Mouse (Mus musculus) heart, postnatal 4 days (tissue): ENCODE results near the gene Ano1. TPM values are rescaled to one million over a fixed set of nuclear protein-coding genes. Genes with fewer than 3 reads are reported as not detected.

Source experiments
- DNase-seq: peaks from one replicate; pipeline ENCODE4 v3.0.0; 2021
- total RNA-seq, 2 experiments: library from RNA; stranded (reverse); gene quantifications; 2 replicates each; pipeline ENCODE4 v1.2.3; 2021

Ano1 gene
- total RNA-seq, 2 experiments from 2014 or later = 12.5 to 15.9 TPM

DNA sequence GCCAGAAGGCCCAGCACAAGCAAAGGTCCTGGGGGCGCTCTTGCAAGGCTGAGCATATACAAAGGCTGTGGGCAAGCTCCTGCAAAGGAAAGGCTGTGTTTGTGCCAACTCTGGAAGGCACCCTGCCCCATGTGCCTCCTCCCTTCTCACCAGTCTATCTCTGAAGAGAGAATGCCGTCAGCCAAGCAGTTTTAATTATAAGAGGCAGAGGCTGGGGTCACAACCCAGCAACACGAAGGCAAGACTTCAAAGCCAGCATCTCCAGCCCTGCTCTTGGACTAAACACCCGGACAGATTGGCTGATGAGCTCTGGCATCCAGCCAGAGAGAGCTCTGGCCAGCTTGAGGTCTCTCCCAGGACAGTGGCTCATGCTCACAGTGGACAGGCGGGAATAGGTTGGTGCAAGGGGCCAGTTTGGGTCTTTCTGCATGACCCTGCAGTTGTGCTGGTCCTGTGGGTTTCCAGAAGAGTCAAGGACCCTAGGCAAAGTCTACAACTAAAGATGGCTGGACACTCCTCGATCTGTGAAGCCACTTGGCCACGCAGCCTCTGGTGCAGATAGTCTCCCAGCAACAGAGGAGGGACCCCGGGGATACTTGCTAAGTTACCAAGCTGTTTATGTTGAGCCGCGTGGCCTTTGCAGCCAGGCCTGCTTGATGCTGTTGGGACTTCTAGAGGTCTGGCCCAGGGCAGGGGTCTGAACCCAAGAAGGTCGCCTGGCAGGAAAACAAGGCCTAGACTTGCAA is 12.9 kb upstream of the Ano1 start:
- DNase-seq = peak; percentile 38

DNA sequence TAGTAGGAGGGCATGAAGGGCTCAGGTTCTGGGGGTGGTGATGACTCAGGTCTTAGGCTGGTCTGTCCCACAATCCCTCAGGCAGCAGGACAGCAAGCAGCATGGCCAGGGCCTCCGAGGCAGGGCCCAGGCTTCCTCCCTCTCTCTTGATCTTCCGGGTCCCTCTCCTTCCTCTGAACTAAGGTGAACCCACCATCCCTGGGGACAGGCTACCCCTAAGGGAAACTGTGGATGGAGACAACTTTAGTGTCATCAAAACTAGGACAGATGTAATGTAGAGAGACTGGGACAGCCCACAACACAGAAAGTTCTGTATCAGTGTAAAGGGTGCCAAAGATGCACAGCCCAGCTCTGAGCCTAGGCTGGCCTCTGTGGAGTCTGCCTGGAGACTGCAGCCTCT is 12.2 kb upstream of the Ano1 start:
- no peak for DNase-seq

DNA sequence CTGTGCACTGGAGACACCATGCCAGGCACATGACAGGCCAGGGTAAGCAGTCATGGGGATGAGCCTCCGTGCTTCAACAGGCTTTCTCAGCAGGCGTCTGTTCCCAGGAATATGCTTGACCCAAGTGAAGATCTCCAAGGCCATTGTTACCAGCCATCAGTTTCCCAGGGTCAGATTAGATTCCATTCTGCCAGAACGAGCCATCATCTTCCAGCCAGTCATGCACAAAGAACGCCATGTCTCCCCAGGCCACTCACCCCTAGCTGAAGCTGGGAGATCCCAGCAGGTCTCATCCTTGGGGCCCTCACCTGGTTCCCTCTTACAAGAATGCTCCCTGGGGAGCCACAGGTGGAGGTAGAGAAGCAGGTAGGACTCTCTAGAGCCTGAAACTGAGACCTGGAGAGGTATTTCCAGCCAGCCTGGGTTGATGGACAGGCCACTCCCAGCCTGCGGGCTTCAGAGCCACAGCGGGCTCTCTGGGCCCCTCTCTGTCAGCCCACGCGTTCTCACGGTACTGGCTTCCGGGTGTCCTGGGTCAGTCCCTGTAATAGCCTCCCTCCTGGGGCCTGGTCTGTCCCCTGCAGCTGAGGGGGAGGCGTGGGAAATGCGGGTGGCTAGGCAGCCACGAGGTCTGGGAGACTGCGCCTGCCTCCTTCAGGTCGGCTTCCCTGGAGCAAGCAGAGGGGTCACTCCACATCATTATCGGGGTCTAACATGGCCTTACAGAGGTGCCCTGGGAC is 10.9 kb upstream of the Ano1 start:
- peak; percentile 36 for DNase-seq

DNA sequence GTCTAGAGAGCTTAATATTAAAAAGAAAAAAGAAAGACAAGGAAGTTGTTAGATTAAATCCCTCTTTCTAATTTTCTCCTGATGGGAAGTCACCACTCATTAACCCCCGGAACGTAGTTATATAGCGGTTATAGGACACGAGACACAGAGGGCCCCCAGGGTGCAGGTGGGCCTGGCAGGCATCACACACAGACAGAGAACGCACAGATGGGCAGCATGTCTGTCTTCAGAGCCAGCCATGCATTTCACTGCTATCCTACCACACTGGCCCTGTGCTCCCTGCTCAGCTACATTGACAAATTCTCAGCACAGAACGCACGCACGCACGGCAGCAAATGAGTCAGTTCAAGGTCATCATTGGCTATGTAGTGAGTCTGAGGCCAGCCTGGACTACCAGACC is 8.5 kb upstream of the Ano1 start:
- no peak for DNase-seq

DNA sequence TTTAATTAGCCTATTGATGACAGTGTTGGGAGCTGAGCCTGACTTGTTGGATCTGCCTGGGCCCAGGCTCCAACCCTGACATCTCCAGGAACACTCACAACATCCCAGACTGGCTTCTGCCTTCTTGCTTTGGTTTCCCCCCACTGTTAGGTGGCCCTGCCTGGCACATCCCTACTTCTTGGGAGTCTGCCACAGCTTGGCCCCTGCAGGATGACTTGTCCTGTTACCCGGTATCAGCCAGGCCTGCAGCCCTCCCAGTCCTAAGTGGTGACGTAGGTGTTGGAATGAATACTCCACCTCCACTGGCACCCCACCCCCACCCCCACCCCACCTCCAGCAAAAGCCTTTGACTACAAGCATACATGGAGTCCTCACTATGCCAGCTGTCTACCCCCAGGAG is 7.7 kb upstream of the Ano1 start:
- no peak for DNase-seq

DNA sequence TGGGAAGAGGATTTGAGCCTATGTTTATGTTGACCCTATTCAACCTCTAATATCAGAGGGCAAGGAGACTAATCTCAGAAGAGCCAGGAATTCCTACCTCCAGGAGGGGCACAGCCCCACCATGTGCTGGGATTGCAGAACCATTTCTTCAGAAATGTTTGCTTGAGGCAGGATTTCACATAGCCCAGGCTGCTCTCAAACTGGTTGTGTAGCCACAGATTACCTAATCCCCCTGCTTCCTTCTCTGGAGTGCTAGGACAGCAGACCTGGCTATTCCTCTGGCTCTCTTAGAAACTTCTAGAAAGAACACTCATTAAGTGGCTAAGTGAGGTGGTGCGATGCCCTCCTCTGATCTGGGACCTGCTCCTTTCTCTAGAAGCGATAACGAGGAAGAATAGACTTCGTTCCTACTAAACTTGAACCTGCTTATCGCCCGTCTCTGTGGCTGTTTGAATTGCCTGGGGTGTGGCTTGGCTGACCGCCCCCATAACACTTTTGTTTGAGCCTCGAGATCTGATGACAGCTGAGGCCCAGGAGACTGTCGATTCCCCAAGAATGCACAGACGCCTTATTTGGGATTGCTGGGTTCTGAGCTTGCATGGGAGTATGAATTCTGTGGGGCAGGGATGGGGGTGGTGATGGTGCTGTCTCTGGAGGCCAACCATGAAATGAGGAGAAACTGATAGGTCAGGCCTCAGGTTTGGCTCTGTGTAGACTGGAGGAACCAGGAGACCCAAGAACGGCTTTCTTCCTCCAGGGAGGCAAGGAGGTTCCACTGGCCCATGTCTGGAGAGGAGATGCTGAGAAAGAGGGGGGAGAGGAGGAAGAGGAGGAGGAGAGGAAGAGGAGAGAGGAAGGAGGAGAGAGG is 4.0 kb upstream of the Ano1 start:
- peak; percentile 17 for DNase-seq

DNA sequence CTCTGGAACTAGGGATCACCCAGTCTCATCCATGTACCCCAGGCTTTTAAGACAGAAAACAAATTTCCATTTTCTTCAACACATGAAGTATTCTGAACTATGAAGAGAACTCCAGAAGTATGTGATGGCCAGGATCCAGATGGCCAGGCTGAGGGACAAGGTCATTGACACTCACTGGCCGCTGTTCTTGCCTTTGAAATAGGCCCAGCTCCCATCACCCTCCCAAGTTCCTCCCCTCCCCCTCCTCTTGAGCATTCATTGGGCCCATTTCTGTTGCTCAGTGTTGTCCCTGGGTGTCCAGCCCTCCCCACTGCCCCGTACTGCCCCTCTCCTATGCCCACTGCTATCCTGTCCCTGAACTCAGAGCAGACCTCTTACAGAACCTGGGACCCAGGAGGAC is 2.9 kb upstream of the Ano1 start:
- DNase-seq = peak; percentile 25

DNA sequence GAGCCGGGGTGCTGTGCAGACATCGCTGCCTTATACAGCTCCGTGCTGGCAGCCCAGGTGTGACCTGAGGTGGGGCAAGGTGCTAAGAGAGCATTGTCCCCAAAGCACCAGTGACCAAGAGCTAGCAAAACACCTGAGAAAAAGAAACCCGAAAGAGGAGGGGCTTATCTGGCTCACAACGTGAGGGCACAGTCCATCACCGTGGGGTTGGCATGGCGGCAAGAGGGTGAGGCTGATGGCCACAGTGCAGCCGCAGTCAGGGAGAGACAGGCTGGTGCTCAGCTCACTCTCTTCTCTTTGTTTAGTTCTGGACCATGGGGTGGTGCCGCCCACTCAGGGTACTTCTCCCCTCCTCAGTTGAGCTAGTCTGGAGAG is 1.9 kb upstream of the Ano1 start:
- no peak for DNase-seq

DNA sequence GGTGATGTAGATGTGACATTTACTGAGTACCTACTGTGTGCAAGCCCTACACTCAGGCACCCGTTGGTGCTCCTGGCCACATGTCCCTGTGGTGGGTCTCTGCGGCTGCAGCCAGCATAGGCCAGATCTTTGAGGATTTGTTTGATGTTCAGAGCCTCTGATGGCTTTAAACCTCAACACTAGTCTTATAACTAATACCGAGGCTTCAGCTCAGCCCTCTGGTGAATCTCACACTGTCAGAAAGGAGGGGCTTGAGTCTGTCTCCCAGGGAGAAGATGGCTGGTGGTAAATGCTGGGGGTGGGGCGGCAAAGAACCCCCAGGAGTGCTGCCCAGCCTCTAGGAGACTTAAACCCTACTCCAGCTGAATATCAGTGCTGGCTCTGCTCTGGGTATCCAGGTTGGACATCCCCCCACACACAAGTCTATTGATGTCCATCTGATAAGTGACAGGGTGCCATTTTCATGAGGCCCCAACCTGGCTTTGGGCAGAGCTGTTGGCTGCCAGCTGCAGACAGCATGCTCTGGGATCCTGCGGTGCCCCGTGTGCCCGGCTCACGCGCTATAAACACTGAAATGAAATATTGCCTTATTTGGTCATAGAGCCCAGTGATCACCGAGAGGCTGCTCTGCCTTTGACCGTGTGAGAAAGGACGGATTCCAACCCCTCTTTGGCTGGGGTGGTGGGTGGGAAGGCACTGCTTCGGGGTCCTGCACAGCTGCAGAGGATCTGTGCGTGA is 1.3 kb upstream of the Ano1 start:
- DNase-seq = no peak

DNA sequence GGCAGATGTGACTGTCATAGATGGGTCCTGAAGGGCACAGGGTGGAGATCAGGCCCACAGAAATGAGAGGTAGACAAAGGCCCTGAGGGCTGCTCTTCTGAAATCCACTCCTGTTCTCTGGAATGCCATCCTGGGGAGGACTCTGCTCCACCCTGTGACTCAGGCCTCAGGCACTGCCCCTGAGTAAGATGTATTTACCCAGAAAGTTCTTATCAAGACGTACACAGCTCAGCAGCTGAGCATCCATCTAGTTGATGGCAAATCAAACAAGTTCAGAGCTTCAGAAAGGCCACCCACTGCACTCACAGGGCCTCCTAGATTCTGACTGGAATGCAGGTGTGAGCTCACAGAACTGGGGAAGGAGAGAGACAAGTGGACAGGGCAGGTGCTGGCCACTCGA is 4.0 kb downstream of the Ano1 start:
- DNase-seq = no peak

DNA sequence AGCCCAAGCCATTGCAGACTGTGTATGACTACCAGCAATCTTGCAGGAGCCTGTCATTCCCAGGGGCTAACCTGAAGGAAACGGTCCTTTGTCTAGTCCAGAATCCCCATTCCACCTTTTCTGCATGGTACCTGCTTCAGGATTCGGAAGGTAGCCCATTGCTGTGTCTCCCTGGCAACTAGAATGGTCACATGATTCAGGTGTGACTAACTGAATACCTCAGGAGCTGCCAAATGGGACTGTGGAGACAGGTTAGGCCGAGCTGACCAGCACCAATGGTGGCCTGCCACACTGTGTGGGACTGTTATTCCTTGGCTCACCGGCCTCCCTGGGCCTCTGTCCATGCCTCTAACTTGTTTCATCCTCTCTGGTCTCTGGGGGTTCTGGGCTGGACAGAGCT is 5.3 kb downstream of the Ano1 start:
- no peak for DNase-seq

DNA sequence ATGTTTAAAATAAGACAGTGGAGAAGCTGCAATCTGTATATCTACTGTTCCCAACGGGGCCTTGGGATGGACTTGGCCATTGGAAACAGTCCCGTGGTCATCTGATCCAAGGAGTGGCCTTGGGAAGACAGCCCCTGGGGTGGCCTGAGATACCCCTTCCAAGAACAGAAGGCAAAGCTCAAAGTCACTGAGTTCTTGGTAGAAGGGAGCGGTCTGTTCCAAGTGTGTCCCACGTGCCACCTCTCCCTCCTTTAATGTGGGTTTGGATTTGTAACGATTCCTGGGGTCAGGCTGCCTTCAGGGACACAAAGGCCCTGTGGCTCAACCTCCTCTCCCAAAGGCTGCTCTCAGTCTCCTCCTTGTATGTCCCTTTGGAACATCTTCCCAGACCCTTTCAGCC is 7.9 kb downstream of the Ano1 start:
- no peak for DNase-seq

DNA sequence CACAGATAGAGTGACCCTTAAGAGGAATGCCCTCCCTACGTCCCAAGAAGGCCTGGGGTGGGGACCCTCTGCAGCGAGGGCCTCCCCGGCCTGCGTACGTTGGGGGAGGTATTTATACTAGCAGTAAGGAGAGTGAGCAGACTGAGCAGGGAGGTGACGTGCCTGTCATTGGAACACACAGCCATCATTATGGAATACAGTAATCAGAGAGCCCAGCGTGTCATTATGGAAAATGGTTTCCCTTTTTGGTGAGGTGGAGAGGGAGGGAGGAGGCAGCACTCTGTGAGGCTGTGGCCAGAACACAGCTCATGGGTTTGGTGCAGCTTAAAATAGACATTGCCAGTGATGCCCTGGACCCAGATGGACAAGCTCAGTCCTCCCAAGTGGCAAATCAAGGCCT is 11.1 kb downstream of the Ano1 start:
- no peak for DNase-seq

DNA sequence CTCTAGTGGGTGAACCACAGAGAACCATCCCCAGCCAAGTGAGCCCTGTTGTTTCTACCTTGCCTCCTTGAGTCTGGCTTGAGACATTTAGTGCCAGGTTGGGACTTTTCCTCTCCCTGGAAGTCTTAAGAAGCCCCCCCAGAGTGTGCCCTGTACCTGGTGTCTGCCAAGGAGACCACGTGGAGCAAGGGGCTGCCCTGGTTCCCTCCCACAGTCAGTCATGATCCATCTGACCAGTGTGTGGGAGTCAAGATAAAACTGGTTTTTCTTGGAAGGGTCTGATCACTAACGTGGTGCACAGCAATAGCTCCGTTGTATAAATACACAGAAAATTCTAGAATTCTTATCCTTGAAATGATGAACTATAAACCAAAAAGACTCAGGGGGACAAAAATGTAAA is 12.0 kb downstream of the Ano1 start:
- DNase-seq = no peak

DNA sequence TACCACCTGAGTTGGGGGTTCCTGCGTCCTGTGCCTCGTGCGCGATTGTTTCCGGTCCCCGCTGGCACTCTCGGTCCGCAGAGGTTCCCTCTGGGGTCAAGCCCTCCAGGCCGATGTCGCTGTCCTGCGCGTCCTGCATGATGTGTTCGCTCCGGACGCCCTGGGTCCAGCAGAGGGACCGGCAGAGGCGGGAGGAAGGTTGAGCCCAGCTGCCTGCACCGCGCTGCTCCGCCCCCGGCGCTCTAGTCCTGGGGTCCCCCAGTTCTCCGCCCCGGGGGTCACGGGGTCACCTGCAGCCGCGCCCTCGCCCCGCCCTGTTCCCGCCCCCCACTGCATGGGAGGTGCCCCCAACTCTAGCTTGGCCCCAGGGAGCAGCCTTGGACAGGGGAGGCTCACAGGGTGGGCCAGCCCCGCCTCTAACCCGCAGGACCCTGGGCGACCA is 13.4 kb downstream of the Ano1 start:
- DNase-seq = peak; percentile 16

DNA sequence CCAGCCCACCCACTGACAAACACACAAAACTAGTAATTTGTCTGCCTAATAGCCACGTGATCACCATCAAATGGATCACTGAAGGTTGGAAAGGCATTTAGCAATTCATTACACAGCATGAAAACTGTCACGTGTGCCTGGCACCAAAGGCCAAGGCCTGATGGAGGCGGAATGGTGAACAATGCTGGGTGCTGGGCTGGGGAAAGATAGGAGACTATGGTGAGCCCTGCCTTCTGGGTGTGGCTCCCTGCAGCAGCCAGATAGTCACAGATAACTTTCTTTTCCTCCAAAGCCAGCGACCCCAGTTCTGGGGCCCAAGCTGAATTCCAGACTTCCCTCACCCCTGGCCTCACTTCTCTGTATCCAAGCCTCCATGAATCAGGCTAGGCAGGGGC is 19.9 kb downstream of the Ano1 start:
- DNase-seq = no peak

DNA sequence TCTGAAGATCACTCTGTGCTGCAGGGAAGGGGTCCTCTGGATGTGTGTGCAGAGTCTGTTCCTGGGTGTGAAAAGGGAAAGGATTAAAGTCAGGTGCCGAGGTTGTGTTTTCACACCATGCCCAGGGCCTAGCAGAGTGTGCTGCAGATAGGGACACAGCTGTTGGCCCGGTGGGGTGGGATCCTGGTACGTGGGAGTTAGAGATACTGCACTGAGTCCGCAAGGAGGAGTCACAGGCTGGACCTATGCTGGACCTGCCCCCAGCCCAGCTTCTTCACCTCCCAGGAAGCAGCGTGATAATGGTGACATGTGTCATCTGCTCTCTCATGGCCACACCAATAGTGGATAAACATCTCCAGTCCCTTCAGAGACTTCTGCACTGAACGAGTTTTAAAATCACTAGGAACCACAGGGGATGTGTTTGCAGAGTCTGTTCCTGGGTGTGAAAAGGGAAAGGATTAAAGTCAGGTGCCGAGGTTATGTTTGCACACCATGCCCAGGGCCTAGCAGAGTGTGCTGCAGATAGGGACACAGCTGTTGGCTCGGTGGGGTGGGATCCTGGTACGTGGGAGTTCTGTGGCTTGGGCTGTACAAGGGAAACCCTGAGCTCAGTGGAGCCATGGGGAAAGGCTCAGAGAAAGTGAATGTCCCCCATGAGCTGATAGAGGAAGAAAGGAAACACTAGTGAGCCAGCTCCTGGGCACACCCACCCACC is 20.4 kb downstream of the Ano1 start:
- no peak for DNase-seq

DNA sequence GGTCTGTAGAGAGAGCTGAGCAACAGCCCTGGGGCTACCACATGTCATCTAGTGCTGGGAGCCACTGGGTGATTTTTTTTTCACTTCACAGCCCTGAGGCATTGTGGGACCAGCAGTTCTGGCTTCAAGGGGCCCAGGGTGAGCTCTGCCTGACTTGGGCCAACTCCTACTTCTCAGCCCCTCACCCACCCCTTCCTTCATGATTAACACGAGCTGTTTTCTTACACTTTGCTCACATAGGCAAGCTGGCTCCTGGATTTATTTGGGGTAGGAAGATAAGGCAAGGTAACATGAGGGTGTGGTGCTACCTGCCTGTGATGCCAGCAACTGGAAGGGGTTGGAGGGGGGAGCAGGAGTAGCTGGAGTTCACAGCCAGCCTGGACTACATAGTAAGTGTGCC is 27.5 kb downstream of the Ano1 start:
- DNase-seq = no peak

DNA sequence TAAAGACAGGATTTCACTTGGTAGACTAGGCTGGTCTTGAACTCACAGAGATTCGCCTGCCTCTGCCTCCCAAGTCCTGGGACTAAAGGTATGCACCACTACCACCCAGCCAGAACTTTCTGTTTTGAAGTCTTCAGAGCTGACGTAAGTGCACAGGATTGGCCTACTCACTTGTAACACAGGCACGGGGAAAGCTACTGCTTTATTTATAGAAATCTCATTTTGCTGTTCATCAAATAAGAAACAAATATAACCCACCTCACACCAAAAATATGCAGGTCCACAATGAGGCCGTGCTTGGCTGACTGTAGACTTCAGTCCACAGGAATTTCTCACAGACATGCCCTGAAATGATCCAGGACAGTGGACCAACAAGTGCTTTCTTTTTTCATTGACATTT is 31.8 kb downstream of the Ano1 start:
- DNase-seq = no peak

DNA sequence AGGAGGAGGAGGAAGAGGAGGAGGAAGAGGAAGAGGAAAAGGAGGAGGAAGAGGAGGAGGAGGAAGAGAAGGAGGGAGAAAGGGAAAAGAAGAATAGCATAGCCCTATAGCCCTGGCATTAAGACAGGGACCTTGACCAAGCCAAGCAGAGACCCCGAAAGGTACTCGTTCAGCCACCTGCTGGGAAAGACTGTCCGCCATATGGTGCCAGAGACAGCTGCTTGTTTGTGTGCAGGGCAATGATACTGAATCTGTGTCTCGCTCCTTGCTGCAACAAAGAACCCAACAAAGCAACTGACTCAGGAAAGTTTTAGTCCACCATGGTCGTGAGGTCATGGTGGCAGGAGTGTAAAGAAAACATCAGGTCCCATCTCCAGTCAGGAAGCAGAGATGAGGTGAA is 34.0 kb downstream of the Ano1 start:
- no peak for DNase-seq

DNA sequence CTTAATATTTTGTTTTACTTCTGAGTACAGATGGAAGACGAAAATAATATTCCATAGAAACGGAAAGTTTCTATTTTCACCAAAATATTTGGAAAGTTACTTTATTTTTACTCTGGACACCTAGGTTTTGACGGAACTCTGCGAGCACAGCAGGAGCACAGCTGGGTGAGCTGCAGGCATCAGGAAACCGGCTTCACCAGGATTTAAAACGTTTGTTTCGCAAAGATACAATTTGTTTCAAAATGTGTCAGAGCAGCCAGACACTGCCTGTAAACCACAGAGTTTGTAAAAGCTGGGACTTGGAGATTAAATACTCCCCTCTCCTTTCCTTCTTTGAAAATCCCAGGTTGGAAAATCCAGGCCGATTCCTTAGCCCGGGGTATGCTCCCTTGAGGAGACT is 53.9 kb downstream of the Ano1 start:
- no peak for DNase-seq
